Mouse (Mus musculus) embryonic facial prominence, embryonic 11.5 days (tissue): ENCODE data around the gene Nav2. TPM values are rescaled to one million over a fixed set of nuclear protein-coding genes. Genes with fewer than 3 reads are reported as not detected.

ENCODE experiments used
- ATAC-seq: fragments of 200-750 bp; cut with Nextera tagmentation; replicated peaks from 2 replicates; pipeline ENCODE4 v1.8.0; 2017; ENCODE audit warnings: low read depth; ENCODE audit not compliant: insufficient number of reproducible peaks, low FRiP score, low TSS enrichment
- DNase-seq: peaks from one replicate; pipeline ENCODE4 v3.0.0-alpha.2; 2015; ENCODE audit warnings: low spot score
- H3K27ac ChIP-seq: fragments of 300-500 bp; sonication (generic); replicated peaks from 2 replicates; pipeline ENCODE4 v1.5.1; 2014; ENCODE audit warnings: mild to moderate bottlenecking, low read depth, low read length, control low read depth
- H3K27me3 ChIP-seq: fragments of 300-500 bp; sonication (generic); 2 replicates; pipeline ENCODE4 v1.6.1; 2014; ENCODE audit warnings: mild to moderate bottlenecking, low read length, moderate library complexity, mixed read lengths; ENCODE audit not compliant: control insufficient read depth, insufficient read depth
- H3K36me3 ChIP-seq: fragments of 300-500 bp; sonication (generic); replicated peaks from 2 replicates; pipeline ENCODE4 v1.6.1; 2014; ENCODE audit warnings: low read depth, mild to moderate bottlenecking, low read length, moderate library complexity, mixed read lengths; ENCODE audit not compliant: control insufficient read depth, insufficient read depth
- H3K4me1 ChIP-seq: fragments of 300-500 bp; sonication (generic); 2 replicates; pipeline ENCODE4 v1.6.1; 2014; ENCODE audit warnings: low read length, mixed read lengths; ENCODE audit not compliant: control insufficient read depth, insufficient read depth
- H3K4me2 ChIP-seq: fragments of 300-500 bp; sonication (generic); 2 replicates; pipeline ENCODE4 v1.6.1; 2014; ENCODE audit warnings: low read depth, mild to moderate bottlenecking, control low read depth, low read length, moderate library complexity
- H3K4me3 ChIP-seq: fragments of 300-500 bp; sonication (generic); 2 replicates; pipeline ENCODE4 v1.5.1; 2014; ENCODE audit warnings: low read depth, low read length, control low read depth
- H3K9ac ChIP-seq: fragments of 300-500 bp; sonication (generic); replicated peaks from 2 replicates; pipeline ENCODE4 v1.6.1; 2014; ENCODE audit warnings: mild to moderate bottlenecking, control low read depth, low read length
- H3K9me3 ChIP-seq: fragments of 300-500 bp; sonication (generic); replicated peaks from 2 replicates; pipeline ENCODE4 v1.6.1; 2016; ENCODE audit warnings: mild to moderate bottlenecking, low read length, inconsistent platforms, mixed read lengths; ENCODE audit not compliant: control insufficient read depth
- WGBS: fragments of 180-500 bp; shearing (Covaris S2); extraction: QIAGEN DNeasy Blood & Tissue Kit; methylation state at CpG from one replicate; pipeline ENCODE4 v1.1.7; 2014; 5-methylcytosine and 5-hydroxymethylcytosine counted together
- polyA plus RNA-seq: library from polyadenylated mRNA; unstranded; fragments of >200 nt; fragmentation: Nextera tagmentation; extraction: Ambion mirVana; gene quantifications from 2 replicates; pipeline ENCODE4 v1.2.1, GENCODE M21; 2014

Nav2 gene
- polyA plus RNA-seq, 1 experiment from 2014 or later: 7.3 TPM

- no peak overlapping the region for H3K9ac ChIP-seq
- no peaks in the 10 kb centered on the region for H3K36me3 ChIP-seq
- no peaks in the 10 kb centered on the region for H3K4me1 ChIP-seq
- DNase-seq: no peak
- no peak for ATAC-seq
- H3K4me2 ChIP-seq: no peak overlapping the region
- no peak overlapping the region for H3K27ac ChIP-seq
- H3K9me3 ChIP-seq: no peaks in the 10 kb centered on the region
- H3K27me3 ChIP-seq: no peaks in the 10 kb centered on the region
- 89% methylated on average over 7 of the region's 7 CpGs for WGBS
- H3K4me3 ChIP-seq: no peak overlapping the region
These were observed 500.1 kb downstream of the Nav2 start for GRCm38 (mm10) chr7:49408625-49409024.

DNA sequence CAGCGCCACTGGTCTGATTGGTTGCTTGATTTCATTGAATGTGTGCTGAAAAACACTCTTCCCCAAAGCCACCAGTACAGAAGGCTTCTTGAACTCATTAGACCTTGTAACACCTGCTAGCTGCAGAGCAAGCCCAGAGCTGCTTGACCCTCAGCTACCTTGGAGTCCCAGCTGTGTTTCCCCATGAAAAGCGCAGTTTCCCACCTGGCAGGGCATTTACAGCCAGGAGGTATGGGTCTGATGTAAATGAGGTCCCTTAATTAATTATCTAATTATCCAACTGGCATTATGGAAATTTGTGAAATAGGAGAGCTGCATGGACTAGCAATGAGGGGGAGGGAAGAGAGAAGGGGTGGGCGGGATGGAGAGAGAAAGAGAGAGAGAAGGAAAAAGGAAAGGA, 500.7 kb downstream of the Nav2 start:
- Histone ChIP-seq H3K4me2 (no peak overlapping the region), H3K4me1 (no peaks in the 10 kb centered on the region), H3K27ac (no peak overlapping the region), H3K36me3 (no peaks in the 10 kb centered on the region), H3K9me3 (no peaks in the 10 kb centered on the region), H3K27me3 (no peaks in the 10 kb centered on the region), H3K4me3 (no peak overlapping the region), H3K9ac (no peak overlapping the region)
- no peak for DNase-seq
- no peak for ATAC-seq
- 85% methylated on average over 3 of the region's 3 CpGs for WGBS

DNA sequence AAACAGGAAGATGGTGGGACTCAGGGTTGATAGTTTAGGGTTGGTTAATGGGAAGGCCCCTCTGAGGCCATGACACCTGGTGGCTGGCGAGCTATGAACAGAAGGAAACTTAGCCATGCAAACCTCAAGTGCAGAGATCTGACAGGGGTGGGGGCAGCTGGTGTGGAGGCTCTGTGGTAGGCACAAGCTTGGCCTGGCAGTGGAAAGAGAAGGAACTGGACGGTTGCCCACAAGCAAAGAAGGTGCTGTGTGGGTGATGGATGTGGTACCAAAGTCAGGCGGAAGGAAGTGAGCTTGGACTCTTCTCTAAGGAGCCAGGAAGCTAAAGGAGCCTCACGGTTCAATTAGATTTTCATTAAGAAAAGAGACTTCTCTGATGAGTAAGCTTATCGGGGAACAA, 501.7 kb downstream of the Nav2 start:
- Histone ChIP-seq H3K4me1 (no peaks in the 10 kb centered on the region), H3K9me3 (no peaks in the 10 kb centered on the region), H3K27me3 (no peaks in the 10 kb centered on the region), H3K36me3 (no peaks in the 10 kb centered on the region), H3K9ac (no peak overlapping the region), H3K27ac (no peak overlapping the region), H3K4me2 (no peak overlapping the region), H3K4me3 (no peak overlapping the region)
- ATAC-seq (no peak), DNase-seq (no peak)
- 87% methylated on average over 5 of the region's 5 CpGs for WGBS

- Histone ChIP-seq H3K4me1 (no peaks in the 10 kb centered on the region), H3K9ac (no peak overlapping the region), H3K36me3 (no peaks in the 10 kb centered on the region), H3K4me3 (no peak overlapping the region), H3K27me3 (no peaks in the 10 kb centered on the region), H3K4me2 (no peak overlapping the region), H3K9me3 (no peaks in the 10 kb centered on the region), H3K27ac (no peak overlapping the region)
- DNase-seq (no peak), ATAC-seq (no peak)
- 93% methylated on average over 4 of the region's 4 CpGs for WGBS
These were observed 502.4 kb downstream of the Nav2 start for GRCm38 (mm10) chr7:49410892-49411291.

DNA sequence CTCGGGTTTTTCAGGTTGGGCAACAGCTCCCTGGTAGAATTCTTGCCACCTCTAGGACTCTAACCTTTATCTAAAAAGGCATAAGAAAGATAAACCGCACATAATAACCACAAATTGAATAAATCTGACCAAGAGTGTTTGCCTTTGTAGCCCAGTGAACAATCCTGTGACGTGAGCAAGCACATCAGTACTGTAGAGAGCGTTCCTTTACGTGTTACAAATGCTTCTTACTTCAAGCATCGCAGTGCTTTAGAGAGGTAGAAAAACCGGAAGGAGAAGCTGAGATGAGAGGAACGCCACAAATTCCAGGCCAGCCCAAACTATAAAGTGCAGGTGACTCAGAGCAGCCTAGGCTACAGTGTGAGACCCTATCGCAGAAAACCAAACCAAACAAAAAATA, 503.3 kb downstream of the Nav2 start:
- ATAC-seq (no peak), DNase-seq (no peak)
- 90% methylated on average over 9 of the region's 9 CpGs for WGBS
- H3K36me3 ChIP-seq: no peaks in the 10 kb centered on the region
- H3K27me3 ChIP-seq: no peaks in the 10 kb centered on the region
- no peak overlapping the region for H3K4me2 ChIP-seq
- H3K4me1 ChIP-seq: no peaks in the 10 kb centered on the region
- no peak overlapping the region for H3K9ac ChIP-seq
- no peaks in the 10 kb centered on the region for H3K9me3 ChIP-seq
- H3K27ac ChIP-seq: no peak overlapping the region
- no peak overlapping the region for H3K4me3 ChIP-seq

- Histone ChIP-seq H3K36me3 (no peaks in the 10 kb centered on the region), H3K4me1 (no peaks in the 10 kb centered on the region), H3K4me2 (no peak overlapping the region), H3K27ac (no peak overlapping the region), H3K9me3 (no peaks in the 10 kb centered on the region), H3K4me3 (no peak overlapping the region), H3K27me3 (no peaks in the 10 kb centered on the region), H3K9ac (no peak overlapping the region)
- ATAC-seq: no peak
- DNase-seq: no peak
- WGBS: 78% methylated on average over 7 of the region's 7 CpGs
These were observed 506.6 kb downstream of the Nav2 start for GRCm38 (mm10) chr7:49415131-49415530.

DNA sequence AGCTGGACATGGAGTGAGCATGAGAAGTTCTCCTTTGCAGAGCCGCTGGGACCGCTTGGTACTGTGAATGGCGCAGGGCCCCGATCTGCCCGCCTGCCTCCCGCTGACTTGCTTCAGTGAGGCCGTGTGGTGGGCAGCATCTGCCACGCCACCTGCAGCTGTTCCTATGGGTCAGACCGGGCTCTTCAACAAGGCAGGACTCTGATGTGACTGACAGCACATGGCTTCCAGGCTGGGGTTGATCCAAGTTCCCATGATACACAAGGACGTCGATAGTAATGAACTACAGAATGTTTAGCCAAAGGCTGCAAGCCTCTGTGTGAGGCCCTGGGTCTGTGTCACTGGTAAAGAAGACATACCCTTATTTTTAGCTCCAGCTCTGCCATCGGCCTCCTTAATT, 507.2 kb downstream of the Nav2 start:
- Histone ChIP-seq H3K36me3 (no peaks in the 10 kb centered on the region), H3K27me3 (no peaks in the 10 kb centered on the region), H3K4me1 (no peaks in the 10 kb centered on the region), H3K9me3 (no peaks in the 10 kb centered on the region), H3K4me2 (no peak overlapping the region), H3K27ac (no peak overlapping the region), H3K4me3 (no peak overlapping the region), H3K9ac (no peak overlapping the region)
- WGBS: 89% methylated on average over 12 of the region's 12 CpGs
- DNase-seq (no peak), ATAC-seq (no peak)

DNA sequence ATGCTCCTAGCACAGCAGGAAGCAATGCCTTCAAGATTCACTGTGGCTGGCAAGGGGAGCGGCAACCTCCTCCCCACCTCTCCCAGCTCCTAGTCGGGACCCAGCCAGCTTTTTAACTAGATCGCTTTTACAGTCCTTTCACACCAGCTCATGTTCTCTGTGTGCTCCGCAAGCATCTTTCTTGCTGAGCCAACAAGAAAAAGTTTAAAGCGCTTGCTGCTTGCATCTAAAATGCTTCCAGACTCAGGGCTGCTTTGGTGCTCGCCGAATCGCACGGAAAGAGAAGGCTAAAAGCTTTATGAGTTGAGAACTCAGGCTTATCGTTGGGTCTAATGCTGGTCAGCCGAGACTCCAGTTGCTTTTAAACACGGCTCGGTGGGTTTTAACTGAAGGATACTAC, 510.3 kb downstream of the Nav2 start:
- no peaks in the 10 kb centered on the region for H3K27me3 ChIP-seq
- 77% methylated on average over 13 of the region's 13 CpGs for WGBS
- no peaks in the 10 kb centered on the region for H3K9me3 ChIP-seq
- H3K9ac ChIP-seq: no peak overlapping the region
- DNase-seq (no peak), ATAC-seq (no peak)
- H3K4me3 ChIP-seq: no peak overlapping the region
- H3K36me3 ChIP-seq: no peaks in the 10 kb centered on the region
- no peak overlapping the region for H3K4me2 ChIP-seq
- no peaks in the 10 kb centered on the region for H3K4me1 ChIP-seq
- H3K27ac ChIP-seq: no peak overlapping the region
